Mouse (Mus musculus): ENCODE results near the gene Rgs7.

Gene Rgs7

GRCm38 (mm10) chr1:175427112-175427511, 65.2 kb downstream of the Rgs7 start:
- DNase-seq = no peak

- DNase-seq = no peak
These were observed 65.9 kb downstream of the Rgs7 start for GRCm38 (mm10) chr1:175426393-175426792.

- no peak for DNase-seq
These were observed 71.4 kb downstream of the Rgs7 start for GRCm38 (mm10) chr1:175420883-175421282.

GRCm38 (mm10) chr1:175415728-175416127, 76.6 kb downstream of the Rgs7 start:
- DNase-seq = no peak

- DNase-seq = no peak
These were observed 81.9 kb downstream of the Rgs7 start for GRCm38 (mm10) chr1:175410399-175410798.

GRCm38 (mm10) chr1:175391894-175392293, 100.4 kb downstream of the Rgs7 start:
- no peak for DNase-seq

- DNase-seq = no peak
These were observed 103.0 kb downstream of the Rgs7 start for GRCm38 (mm10) chr1:175389250-175389649.

GRCm38 (mm10) chr1:175385581-175386235, 106.6 kb downstream of the Rgs7 start:
- DNase-seq = no peak

- DNase-seq = no peak
These were observed 119.7 kb downstream of the Rgs7 start for GRCm38 (mm10) chr1:175372571-175372970.

- DNase-seq = no peak
These were observed 124.2 kb downstream of the Rgs7 start for GRCm38 (mm10) chr1:175368062-175368461.

GRCm38 (mm10) chr1:175363606-175364005, 128.7 kb downstream of the Rgs7 start:
- no peak for DNase-seq

- no peak for DNase-seq
These were observed 132.6 kb downstream of the Rgs7 start for GRCm38 (mm10) chr1:175359411-175360366.

GRCm38 (mm10) chr1:175352921-175353320, 139.4 kb downstream of the Rgs7 start:
- no peak for DNase-seq

- DNase-seq = no peak
These were observed 146.1 kb downstream of the Rgs7 start for GRCm38 (mm10) chr1:175346162-175346561.

GRCm38 (mm10) chr1:175336191-175336590, 156.1 kb downstream of the Rgs7 start:
- DNase-seq = no peak

- DNase-seq = no peak
These were observed 159.1 kb downstream of the Rgs7 start for GRCm38 (mm10) chr1:175333041-175333854.

- no peak for DNase-seq
These were observed 162.3 kb downstream of the Rgs7 start for GRCm38 (mm10) chr1:175329934-175330471.

GRCm38 (mm10) chr1:175322781-175323180, 169.5 kb downstream of the Rgs7 start:
- DNase-seq = no peak

- no peak for DNase-seq
These were observed 173.1 kb downstream of the Rgs7 start for GRCm38 (mm10) chr1:175319205-175319604.

- DNase-seq = no peak
These were observed 175.0 kb downstream of the Rgs7 start for GRCm38 (mm10) chr1:175317264-175317663.

- DNase-seq = no peak
These were observed 184.7 kb downstream of the Rgs7 start for GRCm38 (mm10) chr1:175307604-175308003.

- no peak for DNase-seq
These were observed 191.4 kb downstream of the Rgs7 start for GRCm38 (mm10) chr1:175300895-175301294.

GRCm38 (mm10) chr1:175300404-175300803, 191.9 kb downstream of the Rgs7 start:
- DNase-seq = no peak

All from liver (tissue).